Mouse (Mus musculus) embryonic facial prominence, embryonic 11.5 days (tissue): ENCODE results near the gene Atxn1. TPM values are rescaled to one million over a fixed set of nuclear protein-coding genes. Genes with fewer than 3 reads are reported as not detected.
A peak's percentile ranks its signal among the peaks of the same experiment; 100 is the strongest.

Source experiments
- ATAC-seq: fragments of 200-750 bp; cut with Nextera tagmentation; replicated peaks from 2 replicates; pipeline ENCODE4 v1.8.0; 2017; ENCODE audit warnings: low read depth; ENCODE audit not compliant: insufficient number of reproducible peaks, low FRiP score, low TSS enrichment
- DNase-seq: peaks from one replicate; pipeline ENCODE4 v3.0.0-alpha.2; 2015; ENCODE audit warnings: low spot score
- H3K27ac ChIP-seq: fragments of 300-500 bp; sonication (generic); replicated peaks from 2 replicates; pipeline ENCODE4 v1.5.1; 2014; ENCODE audit warnings: mild to moderate bottlenecking, low read depth, low read length, control low read depth
- H3K27me3 ChIP-seq: fragments of 300-500 bp; sonication (generic); 2 replicates; pipeline ENCODE4 v1.6.1; 2014; ENCODE audit warnings: mild to moderate bottlenecking, low read length, moderate library complexity, mixed read lengths; ENCODE audit not compliant: control insufficient read depth, insufficient read depth
- H3K36me3 ChIP-seq: fragments of 300-500 bp; sonication (generic); replicated peaks from 2 replicates; pipeline ENCODE4 v1.6.1; 2014; ENCODE audit warnings: low read depth, mild to moderate bottlenecking, low read length, moderate library complexity, mixed read lengths; ENCODE audit not compliant: control insufficient read depth, insufficient read depth
- H3K4me1 ChIP-seq: fragments of 300-500 bp; sonication (generic); 2 replicates; pipeline ENCODE4 v1.6.1; 2014; ENCODE audit warnings: low read length, mixed read lengths; ENCODE audit not compliant: control insufficient read depth, insufficient read depth
- H3K4me2 ChIP-seq: fragments of 300-500 bp; sonication (generic); 2 replicates; pipeline ENCODE4 v1.6.1; 2014; ENCODE audit warnings: low read depth, mild to moderate bottlenecking, control low read depth, low read length, moderate library complexity
- H3K4me3 ChIP-seq: fragments of 300-500 bp; sonication (generic); 2 replicates; pipeline ENCODE4 v1.5.1; 2014; ENCODE audit warnings: low read depth, low read length, control low read depth
- H3K9ac ChIP-seq: fragments of 300-500 bp; sonication (generic); replicated peaks from 2 replicates; pipeline ENCODE4 v1.6.1; 2014; ENCODE audit warnings: mild to moderate bottlenecking, control low read depth, low read length
- H3K9me3 ChIP-seq: fragments of 300-500 bp; sonication (generic); replicated peaks from 2 replicates; pipeline ENCODE4 v1.6.1; 2016; ENCODE audit warnings: mild to moderate bottlenecking, low read length, inconsistent platforms, mixed read lengths; ENCODE audit not compliant: control insufficient read depth
- WGBS: fragments of 180-500 bp; shearing (Covaris S2); extraction: QIAGEN DNeasy Blood & Tissue Kit; methylation state at CpG from one replicate; pipeline ENCODE4 v1.1.7; 2014; 5-methylcytosine and 5-hydroxymethylcytosine counted together
- polyA plus RNA-seq: library from polyadenylated mRNA; unstranded; fragments of >200 nt; fragmentation: Nextera tagmentation; extraction: Ambion mirVana; gene quantifications from 2 replicates; pipeline ENCODE4 v1.2.1, GENCODE M21; 2014

The Atxn1 gene
- polyA plus RNA-seq, 1 experiment from 2014 or later, result 1.3 TPM

GRCm38 (mm10) chr13:45967371-45967770 lies 2.6 kb upstream of the Atxn1 start:
- ATAC-seq (no peak), DNase-seq (no peak)
- H3K36me3 ChIP-seq, result no peaks in the 10 kb centered on the region
- no peaks in the 10 kb centered on the region for H3K9me3 ChIP-seq
- no peaks in the 10 kb centered on the region for H3K4me1 ChIP-seq
- H3K4me2 ChIP-seq, result no peak overlapping the region
- no peaks in the 10 kb centered on the region; the same call in 1 of the 2 replicates for H3K27me3 ChIP-seq
- H3K27ac ChIP-seq, result no peak overlapping the region
- no peak overlapping the region for H3K9ac ChIP-seq
- H3K4me3 ChIP-seq, result no peak overlapping the region
- WGBS, result 63% methylated on average over 3 of the region's 3 CpGs

- DNase-seq, result peak; percentile 60
- H3K9me3 ChIP-seq, result no peaks in the 10 kb centered on the region
- H3K4me1 ChIP-seq, result no peaks in the 10 kb centered on the region
- 0 out of 2 replicates have a peak overlapping the region, but pooled peaks have one; percentile 1 for H3K4me3 ChIP-seq
- H3K27me3 ChIP-seq, result no peaks in the 10 kb centered on the region; the same call in 1 of the 2 replicates
- WGBS, result 3% methylated on average over 14 of the region's 14 CpGs
- H3K27ac ChIP-seq, result no peak overlapping the region
- H3K36me3 ChIP-seq, result no peaks in the 10 kb centered on the region
- H3K4me2 ChIP-seq, result peak overlapping the region; percentile 95
- H3K9ac ChIP-seq, result no peak overlapping the region
- no peak for ATAC-seq
Measured at GRCm38 (mm10) chr13:45966586-45966985, 1.8 kb upstream of the Atxn1 start.

GRCm38 (mm10) chr13:45965594-45966432 lies 1.0 kb upstream of the Atxn1 start:
- no peaks in the 10 kb centered on the region for H3K36me3 ChIP-seq
- H3K27me3 ChIP-seq, result no peaks in the 10 kb centered on the region; the same call in 1 of the 2 replicates
- peak overlapping the region; percentile 57 for H3K9ac ChIP-seq
- under 1% methylated on average over 41 of the region's 41 CpGs for WGBS
- ATAC-seq (no peak), DNase-seq (peak; percentile 56)
- no peaks in the 10 kb centered on the region for H3K4me1 ChIP-seq
- peak overlapping the region; percentile 77 for H3K4me3 ChIP-seq
- 0 out of 2 replicates have a peak overlapping the region, but pooled peaks have one; percentile 59 for H3K27ac ChIP-seq
- peak overlapping the region; percentile 95 for H3K4me2 ChIP-seq
- no peaks in the 10 kb centered on the region for H3K9me3 ChIP-seq

- peak overlapping the region; percentile 77 for H3K4me3 ChIP-seq
- H3K9me3 ChIP-seq, result no peaks in the 10 kb centered on the region
- peak overlapping the region; percentile 88 for H3K9ac ChIP-seq
- peak overlapping the region; percentile 75 for H3K27ac ChIP-seq
- no peaks in the 10 kb centered on the region for H3K36me3 ChIP-seq
- 0% methylated on average over 16 of the region's 39 CpGs for WGBS
- H3K4me2 ChIP-seq, result peak overlapping the region; percentile 95
- no peaks in the 10 kb centered on the region; the same call in 1 of the 2 replicates for H3K27me3 ChIP-seq
- DNase-seq, result peak; percentile 63
- no peaks in the 10 kb centered on the region for H3K4me1 ChIP-seq
- peak; percentile 52 for ATAC-seq
Measured at GRCm38 (mm10) chr13:45964331-45964852, 416 bp downstream of the Atxn1 start.

GRCm38 (mm10) chr13:45963497-45964330 lies 1.1 kb downstream of the Atxn1 start:
- Histone ChIP-seq H3K9ac (peak overlapping the region; percentile 88), H3K4me3 (peak overlapping the region; percentile 77)
- peak; percentile 50 for ATAC-seq

GRCm38 (mm10) chr13:45962776-45963175 lies 2.0 kb downstream of the Atxn1 start:
- Histone ChIP-seq H3K9ac (no peak overlapping the region), H3K4me1 (no peaks in the 10 kb centered on the region), H3K27ac (no peak overlapping the region), H3K9me3 (no peaks in the 10 kb centered on the region), H3K36me3 (no peaks in the 10 kb centered on the region), H3K4me3 (peak overlapping the region; percentile 77), H3K4me2 (peak overlapping the region; percentile 95), H3K27me3 (no peaks in the 10 kb centered on the region; the same call in 1 of the 2 replicates)
- ATAC-seq (no peak), DNase-seq (no peak)
- 7% methylated on average over 5 of the region's 5 CpGs for WGBS

More at GRCm38 (mm10) chr13:45963497-45964330, 1.1 kb downstream of the Atxn1 start:
- H3K36me3 ChIP-seq, result no peaks in the 10 kb centered on the region
- H3K4me1 ChIP-seq, result no peaks in the 10 kb centered on the region
- H3K27me3 ChIP-seq, result no peaks in the 10 kb centered on the region; the same call in 1 of the 2 replicates
- no peaks in the 10 kb centered on the region for H3K9me3 ChIP-seq
- DNase-seq, result peak; percentile 70
- WGBS, result under 1% methylated on average over 65 of the region's 95 CpGs
- H3K27ac ChIP-seq, result peak overlapping the region; percentile 75
- H3K4me2 ChIP-seq, result peak overlapping the region; percentile 95

GRCm38 (mm10) chr13:45961871-45962630 lies 2.8 kb downstream of the Atxn1 start:
- whole genome bisulfite sequencing, result 12% methylated on average over 9 of the region's 9 CpGs
- Histone ChIP-seq H3K4me3 (peak overlapping the region; percentile 0; the same call in 1 of the 2 replicates), H3K9me3 (no peaks in the 10 kb centered on the region), H3K27me3 (no peaks in the 10 kb centered on the region; the same call in 1 of the 2 replicates), H3K4me2 (no peak overlapping the region; the same call in 1 of the 2 replicates), H3K9ac (no peak overlapping the region), H3K4me1 (no peaks in the 10 kb centered on the region), H3K36me3 (no peaks in the 10 kb centered on the region), H3K27ac (no peak overlapping the region)
- no peak for ATAC-seq
- DNase-seq, result peak; percentile 68
